Mouse (Mus musculus) neural tube, embryonic 11.5 days (tissue): ENCODE results near the gene Eloa. TPM values are rescaled to one million over a fixed set of nuclear protein-coding genes. Genes with fewer than 3 reads are reported as not detected.

Source experiments
- ATAC-seq: fragments of 200-750 bp; cut with Nextera tagmentation; 2 replicates; pipeline ENCODE4 v1.8.0; 2017; ENCODE audit warnings: moderate number of reproducible peaks, mild to moderate bottlenecking, moderate TSS enrichment, moderate library complexity; ENCODE audit not compliant: insufficient read depth, low FRiP score, low TSS enrichment
- DNase-seq: peaks from one replicate; pipeline ENCODE4 v3.0.0-alpha.2; 2015; ENCODE audit warnings: low spot score
- H3K27ac ChIP-seq: fragments of 300-500 bp; sonication (generic); 2 replicates; pipeline ENCODE4 v1.5.1; 2014; ENCODE audit warnings: low read depth, mild to moderate bottlenecking, low read length
- H3K27me3 ChIP-seq: fragments of 300-500 bp; sonication (generic); 2 replicates; pipeline ENCODE4 v1.6.1; 2014; ENCODE audit warnings: mild to moderate bottlenecking, low read length, mixed read lengths; ENCODE audit not compliant: control insufficient read depth, insufficient read depth
- H3K36me3 ChIP-seq: fragments of 300-500 bp; sonication (generic); 2 replicates; pipeline ENCODE4 v1.6.1; 2014; ENCODE audit warnings: mild to moderate bottlenecking, low read length, moderate library complexity, mixed read lengths; ENCODE audit not compliant: control insufficient read depth, insufficient read depth
- H3K4me1 ChIP-seq: fragments of 300-500 bp; sonication (generic); 2 replicates; pipeline ENCODE4 v1.6.1; 2014; ENCODE audit warnings: low read length, mixed read lengths; ENCODE audit not compliant: control insufficient read depth, insufficient read depth
- H3K4me2 ChIP-seq: fragments of 300-500 bp; sonication (generic); 2 replicates; pipeline ENCODE4 v1.6.1; 2014; ENCODE audit warnings: low read depth, mild to moderate bottlenecking, moderate library complexity
- H3K4me3 ChIP-seq: fragments of 300-500 bp; sonication (generic); 2 replicates; pipeline ENCODE4 v1.5.1; 2014; ENCODE audit warnings: low read depth, low read length
- H3K9ac ChIP-seq: fragments of 300-500 bp; sonication (generic); 2 replicates; pipeline ENCODE4 v1.6.1; 2014; ENCODE audit warnings: mild to moderate bottlenecking, low read length
- H3K9me3 ChIP-seq: fragments of 300-500 bp; sonication (generic); 2 replicates; pipeline ENCODE4 v1.6.1; 2016; ENCODE audit warnings: low read length; ENCODE audit not compliant: control insufficient read depth
- WGBS: fragments of 180-500 bp; shearing (Covaris S2); extraction: QIAGEN DNeasy Blood & Tissue Kit; methylation state at CpG from one replicate; pipeline ENCODE4 v1.1.7; 2014; 5-methylcytosine and 5-hydroxymethylcytosine counted together
- polyA plus RNA-seq: library from polyadenylated mRNA; unstranded; fragments of >200 nt; fragmentation: Nextera tagmentation; extraction: Ambion mirVana; gene quantifications from 2 replicates; pipeline ENCODE4 v1.2.1, GENCODE M21; 2014

Eloa gene
- polyA plus RNA-seq, 1 experiment from 2014 or later, result 45.2 TPM

GRCm38 (mm10) chr4:136053843-136054242, 32.3 kb upstream of the Eloa start:
- no peak overlapping the region for H3K4me3 ChIP-seq
- no peak overlapping the region for H3K9ac ChIP-seq
- DNase-seq, result no peak
- H3K36me3 ChIP-seq, result peaks cover 13% of the 10 kb centered on the region
- peak; percentile 7; the same call in 1 of the 2 replicates for ATAC-seq
- 85% methylated on average over 5 of the region's 5 CpGs for WGBS
- H3K4me1 ChIP-seq, result peaks cover 11% of the 10 kb centered on the region
- H3K27ac ChIP-seq, result no peak overlapping the region
- H3K9me3 ChIP-seq, result no peaks in the 10 kb centered on the region
- H3K4me2 ChIP-seq, result no peak overlapping the region
- no peaks in the 10 kb centered on the region for H3K27me3 ChIP-seq

GRCm38 (mm10) chr4:136053247-136053596, 31.7 kb upstream of the Eloa start, which contains the start of gene Rpl11:
Gene Rpl11, minus strand, starts transcription at chr4:136053428.
- no peaks in the 10 kb centered on the region for H3K27me3 ChIP-seq
- WGBS, result under 1% methylated on average over 21 of the region's 21 CpGs
- peak within 1 kb of the TSS; percentile 99 for H3K9ac ChIP-seq
- peak within 1 kb of the TSS; percentile 99 for H3K4me3 ChIP-seq
- H3K4me2 ChIP-seq, result peak within 1 kb of the TSS; percentile 97
- H3K9me3 ChIP-seq, result no peaks in the 10 kb centered on the region
- H3K27ac ChIP-seq, result peak within 1 kb of the TSS; percentile 93
- ATAC-seq (peak; percentile 96), DNase-seq (peak; percentile 93)
- peaks cover 16% of the 10 kb centered on the region for H3K36me3 ChIP-seq
- H3K4me1 ChIP-seq, result peaks cover 11% of the 10 kb centered on the region

- DNase-seq (peak; percentile 35), ATAC-seq (peak; percentile 85)
- WGBS, result under 1% methylated on average over 50 of the region's 50 CpGs
- H3K9me3 ChIP-seq, result no peaks in the 10 kb centered on the region
- H3K4me2 ChIP-seq, result peak overlapping the region; percentile 97
- H3K9ac ChIP-seq, result peak overlapping the region; percentile 99
- H3K4me3 ChIP-seq, result peak overlapping the region; percentile 99
- peak overlapping the region; percentile 93 for H3K27ac ChIP-seq
- peaks cover 16% of the 10 kb centered on the region for H3K36me3 ChIP-seq
- H3K4me1 ChIP-seq, result peaks cover 11% of the 10 kb centered on the region
- no peaks in the 10 kb centered on the region for H3K27me3 ChIP-seq
Measured at GRCm38 (mm10) chr4:136052534-136053246, 31.1 kb upstream of the Eloa start.

- H3K4me2 ChIP-seq, result peak overlapping the region; percentile 97
- peaks cover 16% of the 10 kb centered on the region for H3K36me3 ChIP-seq
- no peaks in the 10 kb centered on the region for H3K9me3 ChIP-seq
- no peaks in the 10 kb centered on the region for H3K27me3 ChIP-seq
- peaks cover 11% of the 10 kb centered on the region for H3K4me1 ChIP-seq
- ATAC-seq (no peak), DNase-seq (no peak)
- H3K9ac ChIP-seq, result peak overlapping the region; percentile 99
- peak overlapping the region; percentile 99 for H3K4me3 ChIP-seq
- 7% methylated on average over 3 of the region's 3 CpGs for WGBS
- no peak overlapping the region for H3K27ac ChIP-seq
Measured at GRCm38 (mm10) chr4:136052060-136052459, 30.5 kb upstream of the Eloa start.

- Histone ChIP-seq H3K4me3 (no peak overlapping the region), H3K36me3 (peaks cover 20% of the 10 kb centered on the region), H3K27ac (no peak overlapping the region), H3K9ac (no peak overlapping the region), H3K27me3 (no peaks in the 10 kb centered on the region), H3K9me3 (no peaks in the 10 kb centered on the region), H3K4me2 (no peak overlapping the region), H3K4me1 (peaks cover 11% of the 10 kb centered on the region)
- 93% methylated on average over 6 of the region's 6 CpGs for WGBS
- DNase-seq, result no peak
- ATAC-seq, result no peak
Measured at GRCm38 (mm10) chr4:136050226-136050625, 28.7 kb upstream of the Eloa start.

- no peak overlapping the region for H3K27ac ChIP-seq
- no peak overlapping the region for H3K4me3 ChIP-seq
- 78% methylated on average over 4 of the region's 4 CpGs for WGBS
- no peak overlapping the region for H3K9ac ChIP-seq
- peaks cover 11% of the 10 kb centered on the region for H3K4me1 ChIP-seq
- no peak overlapping the region for H3K4me2 ChIP-seq
- H3K9me3 ChIP-seq, result no peaks in the 10 kb centered on the region
- peaks cover 20% of the 10 kb centered on the region for H3K36me3 ChIP-seq
- ATAC-seq, result no peak
- no peaks in the 10 kb centered on the region for H3K27me3 ChIP-seq
- no peak for DNase-seq
Measured at GRCm38 (mm10) chr4:136048291-136049032, 26.9 kb upstream of the Eloa start.

GRCm38 (mm10) chr4:136047626-136048025, 26.1 kb upstream of the Eloa start:
- Histone ChIP-seq H3K36me3 (peaks cover 20% of the 10 kb centered on the region), H3K4me1 (peaks cover 11% of the 10 kb centered on the region)
- 67% methylated on average over 4 of the region's 4 CpGs for WGBS

GRCm38 (mm10) chr4:136046888-136047287, 25.3 kb upstream of the Eloa start:
- Histone ChIP-seq H3K4me1 (peaks cover 7% of the 10 kb centered on the region), H3K36me3 (peaks cover 19% of the 10 kb centered on the region), H3K9me3 (no peaks in the 10 kb centered on the region), H3K27ac (no peak overlapping the region), H3K4me3 (no peak overlapping the region), H3K4me2 (no peak overlapping the region), H3K27me3 (no peaks in the 10 kb centered on the region), H3K9ac (no peak overlapping the region)
- no peak for DNase-seq
- 81% methylated on average over 6 of the region's 6 CpGs for WGBS
- ATAC-seq, result no peak

More at GRCm38 (mm10) chr4:136047626-136048025, 26.1 kb upstream of the Eloa start:
- no peak overlapping the region for H3K4me3 ChIP-seq
- H3K9me3 ChIP-seq, result no peaks in the 10 kb centered on the region
- no peak overlapping the region for H3K9ac ChIP-seq
- no peaks in the 10 kb centered on the region for H3K27me3 ChIP-seq
- ATAC-seq, result no peak
- no peak for DNase-seq
- no peak overlapping the region for H3K27ac ChIP-seq
- H3K4me2 ChIP-seq, result no peak overlapping the region
